Mouse (Mus musculus): ENCODE data around the gene Mdm2.

- TF ChIP-seq CTCF (IDR thresholded peaks at IDR 0.05; ENCODE audit: extremely low read depth, insufficient read depth, insufficient read length, insufficient replicate concordance) (no peak), POLR2A (IDR thresholded peaks at IDR 0.05; ENCODE audit: low read depth, low read length) (no peak)
Observed at GRCm38 (mm10) chr10:117679963-117680473, 30.5 kb downstream of the Mdm2 start.
